Mouse (Mus musculus) small intestine, adult 2 months (tissue): ENCODE data around the gene Coq8b. TPM values are rescaled to one million over a fixed set of nuclear protein-coding genes. Genes with fewer than 3 reads are reported as not detected.
A peak's percentile ranks its signal among the peaks of the same experiment; 100 is the strongest.

Experiments used
- H3K27ac ChIP-seq: fragments of 200-500 bp; 2 replicates; pipeline ENCODE4 v1.5.1; 2012; ENCODE audit warnings: low read depth, low read length, control low read depth, inconsistent platforms; ENCODE audit not compliant: insufficient read depth
- H3K27me3 ChIP-seq: fragments of 200-500 bp; 2 replicates; pipeline ENCODE4 v1.6.1; 2012; ENCODE audit warnings: mild to moderate bottlenecking, moderate library complexity, low read length, inconsistent platforms; ENCODE audit not compliant: control insufficient read depth, insufficient read depth
- H3K36me3 ChIP-seq: fragments of 200-500 bp; 2 replicates; pipeline ENCODE4 v1.6.1; 2012; ENCODE audit warnings: mild to moderate bottlenecking, low read length, control low read depth, inconsistent platforms; ENCODE audit not compliant: control insufficient read depth, insufficient read depth
- H3K4me1 ChIP-seq: fragments of 200-500 bp; 2 replicates; pipeline ENCODE4 v1.6.1; 2012; ENCODE audit warnings: low read length, inconsistent platforms, mixed read lengths; ENCODE audit not compliant: control insufficient read depth, insufficient read depth, insufficient read length
- H3K4me3 ChIP-seq: fragments of 200-500 bp; 2 replicates; pipeline ENCODE4 v1.5.1; 2012; ENCODE audit warnings: low read depth, mild to moderate bottlenecking, control low read depth, inconsistent platforms, low read length, moderate library complexity
- CTCF ChIP-seq: fragments of 200-500 bp; IDR thresholded peaks from 2 replicates; pipeline ENCODE4 v1.5.1; 2012; ENCODE audit warnings: low read depth, mild to moderate bottlenecking, control low read depth, inconsistent platforms, low read length, moderate library complexity, mixed read lengths; ENCODE audit not compliant: insufficient replicate concordance, insufficient read length; ENCODE audit errors: extremely low read depth
- POLR2A ChIP-seq: fragments of 200-500 bp; IDR thresholded peaks from 2 replicates; pipeline ENCODE4 v1.6.1; 2012; ENCODE audit warnings: low read depth, mild to moderate bottlenecking, control low read depth, inconsistent platforms, low read length, moderate library complexity
- WGBS: fragments of 180-500 bp; shearing (Covaris S2); methylation state at CpG from one replicate; pipeline ENCODE4 v1.1.7; 2018; 5-methylcytosine and 5-hydroxymethylcytosine counted together
- polyA plus RNA-seq: library from polyadenylated mRNA; depleted of rRNA; stranded (reverse); fragments of >200 nt; gene quantifications from 2 replicates; pipeline ENCODE4 v1.2.3, GENCODE M21; 2012

Coq8b gene
- polyA plus RNA-seq, 1 experiment: 60.7 TPM

DNA sequence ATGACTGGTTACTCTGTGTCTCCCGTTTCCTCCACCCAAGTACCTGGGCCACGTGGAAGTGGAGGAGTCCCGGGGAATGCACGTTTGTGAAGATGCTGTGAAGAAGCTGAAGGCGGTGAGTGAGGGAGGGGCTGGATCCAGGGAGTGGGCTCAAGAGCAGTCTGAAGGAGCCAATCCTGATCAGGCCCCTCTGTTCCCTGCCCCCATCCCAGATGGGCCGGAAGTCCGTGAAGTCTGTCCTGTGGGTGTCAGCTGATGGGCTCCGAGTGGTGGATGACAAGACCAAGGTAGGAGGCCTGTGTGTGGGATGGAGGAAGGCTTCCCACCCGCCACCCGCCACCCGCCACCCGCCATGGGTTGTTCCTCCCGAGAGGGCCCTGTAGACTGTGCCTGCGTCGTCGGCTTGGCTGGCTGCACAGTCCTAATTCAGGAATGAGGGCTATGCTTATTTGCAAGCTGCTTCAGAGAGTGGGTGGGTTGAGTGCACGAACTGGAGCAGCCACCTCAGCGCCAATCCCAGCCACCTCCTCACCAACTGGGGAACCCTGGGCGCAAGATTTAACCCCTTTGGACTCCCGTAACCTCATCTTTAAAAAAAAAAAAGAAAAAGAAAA lies 33.8 kb downstream of the Coq8b start:
- Histone ChIP-seq H3K36me3 (no peaks in the 10 kb centered on the region), H3K27me3 (no peaks in the 10 kb centered on the region), H3K27ac (no peak overlapping the region), H3K4me3 (no peak overlapping the region), H3K4me1 (peaks cover 4% of the 10 kb centered on the region; the same call in 1 of the 2 replicates)
- 87% methylated on average over 20 of the region's 20 CpGs for WGBS
- TF ChIP-seq CTCF (no peak), POLR2A (no peak)

DNA sequence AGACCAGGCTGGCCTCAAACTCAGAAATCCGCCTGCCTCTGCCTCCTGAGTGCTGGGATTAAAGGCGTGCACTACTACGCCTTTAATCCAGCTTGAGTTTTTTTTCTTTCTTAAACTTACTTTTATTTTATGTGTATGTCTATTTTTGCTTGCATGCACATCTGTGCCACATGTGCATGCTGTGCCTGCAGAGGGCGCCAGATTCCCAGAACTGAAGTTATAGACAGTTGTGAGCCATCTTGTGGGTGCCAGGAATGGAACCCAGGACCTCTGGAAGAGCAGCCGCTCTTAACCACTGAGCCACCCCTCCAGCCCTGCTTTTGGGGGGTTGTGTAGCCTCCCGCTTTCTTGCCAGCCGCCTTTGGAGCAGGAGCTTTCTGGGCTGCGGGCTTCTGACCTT lies 38.6 kb downstream of the Coq8b start:
- 90% methylated on average over 8 of the region's 8 CpGs for WGBS
- Histone ChIP-seq H3K36me3 (no peaks in the 10 kb centered on the region), H3K27me3 (no peaks in the 10 kb centered on the region), H3K4me1 (peaks cover under 1% of the 10 kb centered on the region; the same call in 1 of the 2 replicates), H3K27ac (no peak overlapping the region), H3K4me3 (no peak overlapping the region)
- TF ChIP-seq CTCF: no peak
- no peak for TF ChIP-seq POLR2A

DNA sequence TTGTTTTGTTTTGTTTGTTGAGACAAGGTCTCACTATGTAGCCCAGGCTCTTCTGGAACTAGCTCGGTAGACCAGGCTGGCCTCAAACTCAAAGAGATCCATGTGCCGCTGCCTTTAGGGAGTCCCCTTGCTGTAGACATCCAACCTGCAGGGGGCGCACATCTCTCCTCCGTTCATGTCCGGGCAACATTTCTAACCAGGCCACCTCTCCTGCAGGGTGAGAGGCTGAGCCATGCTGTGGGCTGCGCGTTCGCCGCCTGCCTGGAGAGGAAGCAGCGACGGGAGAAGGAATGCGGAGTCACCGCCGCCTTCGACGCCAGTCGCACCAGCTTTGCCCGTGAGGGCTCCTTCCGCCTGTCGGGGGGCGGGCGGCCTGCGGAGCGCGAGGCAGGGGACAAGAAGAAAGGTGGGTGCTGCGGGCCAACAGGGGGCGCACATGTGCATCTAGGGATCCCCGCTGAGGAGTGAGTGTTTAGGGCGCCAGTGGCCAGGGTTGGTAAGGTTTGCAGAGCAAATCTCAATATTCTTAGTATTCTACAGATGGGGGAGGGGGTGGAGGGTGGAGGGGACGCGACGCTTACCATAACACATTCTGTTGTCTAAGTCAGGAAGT lies 41.0 kb downstream of the Coq8b start:
- no peak overlapping the region for H3K4me3 ChIP-seq
- no peak overlapping the region for H3K27ac ChIP-seq
- H3K36me3 ChIP-seq: peaks cover 3% of the 10 kb centered on the region; the same call in 1 of the 2 replicates
- peak; percentile 40; the same call in 1 of the 2 replicates for TF ChIP-seq CTCF
- no peak for TF ChIP-seq POLR2A
- H3K27me3 ChIP-seq: no peaks in the 10 kb centered on the region
- peaks cover 3% of the 10 kb centered on the region for H3K4me1 ChIP-seq
- WGBS: 71% methylated on average over 32 of the region's 32 CpGs

DNA sequence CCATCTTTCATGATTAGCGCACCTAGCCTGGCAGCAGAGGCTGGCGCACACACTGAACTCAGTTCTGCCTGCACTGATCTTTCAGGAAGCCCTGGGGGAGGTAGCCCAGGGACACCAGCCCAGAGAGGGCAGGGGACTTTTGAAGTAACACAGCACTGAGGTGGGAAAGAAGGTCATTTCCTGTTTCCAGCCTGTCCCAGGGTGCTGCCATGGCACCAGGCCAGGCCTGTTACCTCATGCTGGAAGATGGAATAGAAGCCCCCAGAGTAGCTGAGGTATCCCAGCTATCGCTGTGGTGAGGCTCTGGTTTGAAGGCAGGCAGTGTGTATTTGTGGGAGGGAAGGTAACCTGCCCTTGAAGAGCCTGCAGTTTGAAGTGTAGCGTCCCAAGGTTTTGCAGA lies 42.1 kb downstream of the Coq8b start:
- no peaks in the 10 kb centered on the region for H3K27me3 ChIP-seq
- no peak overlapping the region for H3K4me3 ChIP-seq
- H3K36me3 ChIP-seq: peaks cover 3% of the 10 kb centered on the region; the same call in 1 of the 2 replicates
- TF ChIP-seq CTCF (no peak), POLR2A (no peak)
- peaks cover 3% of the 10 kb centered on the region for H3K4me1 ChIP-seq
- 79% methylated on average over 4 of the region's 4 CpGs for WGBS
- no peak overlapping the region for H3K27ac ChIP-seq

DNA sequence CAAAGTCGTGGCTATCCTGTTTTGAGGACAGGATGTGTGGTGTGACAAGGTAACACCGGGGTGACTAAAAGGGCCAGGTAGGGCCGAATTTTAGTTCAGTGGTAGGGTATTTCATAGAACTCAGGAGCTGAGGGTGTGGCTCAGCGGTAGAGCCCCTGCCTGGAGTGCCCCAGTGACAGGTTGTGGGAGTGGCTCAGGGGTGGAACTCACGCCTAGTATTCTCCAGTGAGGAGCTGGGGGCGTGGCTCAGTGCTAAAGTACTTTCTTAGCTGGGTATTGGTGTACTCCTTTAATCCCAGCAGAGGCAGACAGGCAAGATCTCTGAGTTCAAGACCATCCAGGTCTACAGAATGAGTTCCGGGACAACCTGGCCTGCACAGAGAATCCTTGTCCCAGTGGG lies 43.2 kb downstream of the Coq8b start:
- 38% methylated on average over 7 of the region's 7 CpGs for WGBS
- Histone ChIP-seq H3K4me3 (no peak overlapping the region), H3K36me3 (peaks cover 3% of the 10 kb centered on the region; the same call in 1 of the 2 replicates), H3K27me3 (no peaks in the 10 kb centered on the region), H3K4me1 (peaks cover 3% of the 10 kb centered on the region), H3K27ac (no peak overlapping the region)
- TF ChIP-seq CTCF (no peak), POLR2A (no peak)

DNA sequence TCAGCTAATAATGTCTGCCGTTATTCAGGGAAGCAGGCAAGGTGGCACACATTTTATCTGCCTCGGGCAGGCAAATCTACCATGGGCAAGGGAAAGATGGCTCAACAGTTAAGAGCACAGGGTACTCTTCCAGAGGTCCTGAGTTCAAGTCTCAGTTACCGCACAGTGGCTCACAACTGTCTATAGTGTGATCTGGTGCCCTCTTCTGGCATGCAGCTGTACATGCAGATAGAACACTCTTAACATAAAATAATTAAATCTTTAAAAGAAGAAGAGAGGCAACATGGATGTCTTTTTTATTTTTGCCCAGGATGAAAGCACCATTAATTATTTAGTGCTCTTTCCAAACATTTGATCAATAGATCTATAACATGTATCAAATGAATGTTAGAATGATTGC lies 44.4 kb downstream of the Coq8b start:
- no peak overlapping the region for H3K4me3 ChIP-seq
- H3K36me3 ChIP-seq: peaks cover 3% of the 10 kb centered on the region; the same call in 1 of the 2 replicates
- WGBS: 91% methylated on average over 3 of the region's 3 CpGs
- peaks cover 3% of the 10 kb centered on the region for H3K4me1 ChIP-seq
- peak; percentile 35; the same call in 1 of the 2 replicates for TF ChIP-seq CTCF
- no peak for TF ChIP-seq POLR2A
- H3K27me3 ChIP-seq: no peaks in the 10 kb centered on the region
- no peak overlapping the region for H3K27ac ChIP-seq

DNA sequence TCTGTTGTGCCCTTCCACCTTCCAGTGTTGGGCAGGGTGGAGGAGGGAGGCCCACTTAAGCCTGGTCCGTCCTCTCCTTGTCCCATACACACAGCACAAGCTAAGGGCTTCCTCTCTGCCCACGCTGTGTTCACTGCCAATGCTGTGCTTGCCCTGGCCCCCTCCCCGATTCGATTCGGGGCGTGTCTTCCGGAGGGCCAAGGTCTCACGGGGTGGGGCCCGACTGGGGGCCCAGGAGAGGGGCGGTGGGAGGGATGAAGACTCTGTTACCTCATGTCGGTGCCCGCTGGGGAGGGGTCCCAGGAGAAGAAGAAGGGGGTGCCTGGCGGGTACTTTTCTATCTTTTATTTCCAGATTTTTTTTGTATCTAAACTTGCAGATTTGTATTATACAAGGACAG lies 48.9 kb downstream of the Coq8b start:
- Histone ChIP-seq H3K4me1 (peaks cover 5% of the 10 kb centered on the region), H3K4me3 (no peak overlapping the region), H3K27me3 (no peaks in the 10 kb centered on the region), H3K27ac (no peak overlapping the region), H3K36me3 (peaks cover 2% of the 10 kb centered on the region; the same call in 1 of the 2 replicates)
- TF ChIP-seq CTCF (no peak), POLR2A (no peak)
- WGBS: 31% methylated on average over 13 of the region's 13 CpGs

DNA sequence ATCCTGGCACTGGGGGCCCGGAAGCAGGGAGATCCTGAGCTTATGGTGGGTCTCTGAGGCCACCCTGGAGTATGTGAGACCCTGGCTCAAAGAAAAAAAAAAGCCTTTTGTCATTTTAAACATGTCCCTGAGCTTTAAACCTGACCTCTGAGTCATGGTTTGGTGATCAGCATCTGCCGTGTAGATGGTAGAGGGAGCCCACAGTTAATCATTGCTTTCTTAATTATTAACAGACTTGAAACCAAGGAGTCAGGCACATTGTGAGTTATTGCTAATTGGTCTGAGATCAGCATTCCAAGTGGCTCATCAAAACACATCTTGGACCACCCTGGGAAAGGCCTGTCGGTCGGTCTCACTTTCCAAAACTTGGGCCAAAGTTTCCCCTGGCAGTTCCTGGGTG lies 49.4 kb downstream of the Coq8b start:
- WGBS: 41% methylated on average over 4 of the region's 4 CpGs
- H3K4me1 ChIP-seq: peaks cover 4% of the 10 kb centered on the region
- H3K4me3 ChIP-seq: no peak overlapping the region
- H3K27me3 ChIP-seq: no peaks in the 10 kb centered on the region
- TF ChIP-seq CTCF (no peak), POLR2A (no peak)
- no peaks in the 10 kb centered on the region for H3K36me3 ChIP-seq
- H3K27ac ChIP-seq: no peak overlapping the region
